Mouse (Mus musculus): Measurements from ENCODE around the gene Hes2.

DNA sequence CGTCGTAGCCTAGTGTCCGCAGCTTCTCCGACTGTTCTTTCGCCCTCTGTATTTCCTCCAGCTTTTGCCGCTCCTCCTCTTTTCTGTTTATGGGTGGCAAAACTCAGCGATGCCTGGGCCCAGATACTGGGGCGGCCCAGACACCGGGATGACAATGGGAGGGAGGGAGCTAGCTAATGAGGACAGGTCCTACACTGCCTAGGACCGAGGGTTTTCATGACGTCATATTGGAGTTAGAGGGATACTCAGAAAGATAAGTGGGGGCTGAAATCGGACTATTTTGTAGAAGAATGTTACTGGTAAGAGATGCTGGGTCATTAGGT is 37.5 kb upstream of the Hes2 start:
- TF ChIP-seq POLR2A (IDR thresholded peaks at IDR 0.05; ENCODE audit: low read depth, low read length): no peak
- no peak for TF ChIP-seq CTCF (IDR thresholded peaks at IDR 0.05; ENCODE audit: borderline replicate concordance, insufficient read depth, low read length)
